Mouse (Mus musculus): ENCODE data around the gene Grin2a. TPM values are rescaled to one million over a fixed set of nuclear protein-coding genes. Genes with fewer than 3 reads are reported as not detected.

Grin2a gene
- total and polyA plus RNA-seq, 2 experiments from 2014 or later: 3.7 to 9.9 TPM

- no peaks in the 10 kb centered on the region for H3K9me3 ChIP-seq (ENCODE audit: low read length)
- 56% methylated on average over 8 of the region's 8 CpGs for WGBS
- no peak overlapping the region for H3K9ac ChIP-seq
- peak; percentile 15; the same call in 1 of the 2 replicates for TF ChIP-seq CTCF (IDR thresholded peaks at IDR 0.05; ENCODE audit: low read depth)
- H3K4me3 ChIP-seq (ENCODE audit: low read depth, low read length): no peak overlapping the region
- no peak overlapping the region for H3K4me2 ChIP-seq (ENCODE audit: low read depth)
- H3K27me3 ChIP-seq (ENCODE audit: insufficient read depth, low read length): no peaks in the 10 kb centered on the region
- DNase-seq (no peak), ATAC-seq (no peak)
- no peaks in the 10 kb centered on the region for H3K36me3 ChIP-seq (ENCODE audit: insufficient read depth)
- H3K27ac ChIP-seq (ENCODE audit: low read depth, low read length): no peak overlapping the region
- no peaks in the 10 kb centered on the region for H3K4me1 ChIP-seq (ENCODE audit: insufficient read depth)
Measured at GRCm38 (mm10) chr16:9941306-9941930, 53.9 kb downstream of the Grin2a start.

GRCm38 (mm10) chr16:9940716-9941115 lies 54.6 kb downstream of the Grin2a start:
- ATAC-seq: no peak
- Histone ChIP-seq H3K27ac (ENCODE audit: low read depth, low read length) (no peak overlapping the region), H3K9ac (no peak overlapping the region), H3K4me2 (ENCODE audit: low read depth) (no peak overlapping the region), H3K4me3 (ENCODE audit: low read depth, low read length) (no peak overlapping the region), H3K9me3 (ENCODE audit: low read length) (no peaks in the 10 kb centered on the region), H3K4me1 (ENCODE audit: insufficient read depth) (no peaks in the 10 kb centered on the region), H3K27me3 (ENCODE audit: insufficient read depth, low read length) (no peaks in the 10 kb centered on the region), H3K36me3 (ENCODE audit: insufficient read depth) (no peaks in the 10 kb centered on the region)
- TF ChIP-seq CTCF (IDR thresholded peaks at IDR 0.05; ENCODE audit: low read depth): no peak
- 84% methylated on average over 7 of the region's 7 CpGs for WGBS
- DNase-seq: no peak

- peak; percentile 30 for DNase-seq
- no peaks in the 10 kb centered on the region for H3K9me3 ChIP-seq (ENCODE audit: low read length)
- no peaks in the 10 kb centered on the region for H3K27me3 ChIP-seq (ENCODE audit: insufficient read depth, low read length)
- no peak overlapping the region for H3K4me2 ChIP-seq (ENCODE audit: low read depth)
- H3K27ac ChIP-seq (ENCODE audit: low read depth, low read length): no peak overlapping the region
- no peak for TF ChIP-seq CTCF (IDR thresholded peaks at IDR 0.05; ENCODE audit: low read depth)
- 74% methylated on average over 3 of the region's 3 CpGs for WGBS
- no peak for ATAC-seq
- H3K9ac ChIP-seq: no peak overlapping the region
- no peaks in the 10 kb centered on the region for H3K4me1 ChIP-seq (ENCODE audit: insufficient read depth)
- no peaks in the 10 kb centered on the region for H3K36me3 ChIP-seq (ENCODE audit: insufficient read depth)
- no peak overlapping the region for H3K4me3 ChIP-seq (ENCODE audit: low read depth, low read length)
Measured at GRCm38 (mm10) chr16:9910672-9911071, 84.7 kb downstream of the Grin2a start.

- no peaks in the 10 kb centered on the region for H3K9me3 ChIP-seq (ENCODE audit: low read length)
- WGBS: 84% methylated on average over 4 of the region's 4 CpGs
- H3K4me3 ChIP-seq (ENCODE audit: low read depth, low read length): no peak overlapping the region
- H3K36me3 ChIP-seq (ENCODE audit: insufficient read depth): no peaks in the 10 kb centered on the region
- ATAC-seq (no peak), DNase-seq (no peak)
- no peak for TF ChIP-seq CTCF (IDR thresholded peaks at IDR 0.05; ENCODE audit: low read depth)
- H3K9ac ChIP-seq: no peak overlapping the region
- H3K4me2 ChIP-seq (ENCODE audit: low read depth): no peak overlapping the region
- H3K27ac ChIP-seq (ENCODE audit: low read depth, low read length): no peak overlapping the region
- no peaks in the 10 kb centered on the region for H3K27me3 ChIP-seq (ENCODE audit: insufficient read depth, low read length)
- no peaks in the 10 kb centered on the region for H3K4me1 ChIP-seq (ENCODE audit: insufficient read depth)
Measured at GRCm38 (mm10) chr16:9909225-9909624, 86.1 kb downstream of the Grin2a start.

- H3K27me3 ChIP-seq (ENCODE audit: insufficient read depth, low read length): no peaks in the 10 kb centered on the region
- 80% methylated on average over 6 of the region's 6 CpGs for WGBS
- DNase-seq (no peak), ATAC-seq (no peak)
- H3K9ac ChIP-seq: no peak overlapping the region
- no peaks in the 10 kb centered on the region for H3K36me3 ChIP-seq (ENCODE audit: insufficient read depth)
- no peak overlapping the region for H3K27ac ChIP-seq (ENCODE audit: low read depth, low read length)
- H3K9me3 ChIP-seq (ENCODE audit: low read length): no peaks in the 10 kb centered on the region
- no peak overlapping the region for H3K4me3 ChIP-seq (ENCODE audit: low read depth, low read length)
- TF ChIP-seq CTCF (IDR thresholded peaks at IDR 0.05; ENCODE audit: low read depth): no peak
- H3K4me1 ChIP-seq (ENCODE audit: insufficient read depth): no peaks in the 10 kb centered on the region
- no peak overlapping the region for H3K4me2 ChIP-seq (ENCODE audit: low read depth)
Measured at GRCm38 (mm10) chr16:9904443-9904842, 90.9 kb downstream of the Grin2a start.

- no peaks in the 10 kb centered on the region for H3K9me3 ChIP-seq (ENCODE audit: low read length)
- no peaks in the 10 kb centered on the region for H3K27me3 ChIP-seq (ENCODE audit: insufficient read depth, low read length)
- no peaks in the 10 kb centered on the region for H3K36me3 ChIP-seq (ENCODE audit: insufficient read depth)
- no peak overlapping the region for H3K4me2 ChIP-seq (ENCODE audit: low read depth)
- no peak for ATAC-seq
- H3K4me3 ChIP-seq (ENCODE audit: low read depth, low read length): no peak overlapping the region
- no peak overlapping the region for H3K27ac ChIP-seq (ENCODE audit: low read depth, low read length)
- no peak for DNase-seq
- H3K4me1 ChIP-seq (ENCODE audit: insufficient read depth): no peaks in the 10 kb centered on the region
- 62% methylated on average over 5 of the region's 5 CpGs for WGBS
- H3K9ac ChIP-seq: no peak overlapping the region
- no peak for TF ChIP-seq CTCF (IDR thresholded peaks at IDR 0.05; ENCODE audit: low read depth)
Measured at GRCm38 (mm10) chr16:9902680-9903463, 92.5 kb downstream of the Grin2a start.

- WGBS: 36% methylated on average over 1 of the region's 1 CpGs
- no peak for DNase-seq
- no peak for ATAC-seq
Measured at GRCm38 (mm10) chr16:9901433-9901832, 93.9 kb downstream of the Grin2a start.

More at GRCm38 (mm10) chr16:9901433-9901832, 93.9 kb downstream of the Grin2a start:
- Histone ChIP-seq H3K9me3 (ENCODE audit: low read length) (no peaks in the 10 kb centered on the region), H3K9ac (no peak overlapping the region), H3K4me2 (ENCODE audit: low read depth) (no peak overlapping the region), H3K27ac (ENCODE audit: low read depth, low read length) (no peak overlapping the region), H3K27me3 (ENCODE audit: insufficient read depth, low read length) (no peaks in the 10 kb centered on the region), H3K4me1 (ENCODE audit: insufficient read depth) (no peaks in the 10 kb centered on the region), H3K36me3 (ENCODE audit: insufficient read depth) (no peaks in the 10 kb centered on the region), H3K4me3 (ENCODE audit: low read depth, low read length) (no peak overlapping the region)
- TF ChIP-seq CTCF (IDR thresholded peaks at IDR 0.05; ENCODE audit: low read depth): no peak
